Mouse (Mus musculus) mature B cell (primary cell): ENCODE data around the gene Nfib.

ENCODE experiments used
- in situ Hi-C: fragments of 300-500 bp; cut with MboI; formaldehyde crosslinking; loops from 2 replicates; pipeline ENCODE4 v1.14.3; 2019

Nfib gene

DNA sequence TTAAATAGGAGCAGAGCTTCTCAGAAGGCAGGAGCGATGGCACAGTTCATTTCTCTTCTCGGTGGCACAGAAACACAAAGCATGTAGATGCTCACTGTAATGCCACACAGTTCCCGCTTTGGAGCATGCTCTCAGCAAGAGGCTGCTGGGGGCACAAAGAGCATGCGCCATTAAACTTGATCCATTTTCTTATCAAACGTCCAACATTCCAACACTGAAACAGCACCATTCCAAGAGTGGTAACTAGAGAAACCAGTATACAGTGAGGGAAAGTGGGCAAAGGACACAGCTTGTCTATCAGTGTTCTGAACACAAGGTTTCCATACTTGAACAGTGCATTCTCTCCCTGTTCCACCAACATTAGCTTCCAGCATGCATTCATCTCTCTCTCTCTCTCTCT lies 206.3 kb downstream of the Nfib start:
- in situ Hi-C loops: no loop called here

DNA sequence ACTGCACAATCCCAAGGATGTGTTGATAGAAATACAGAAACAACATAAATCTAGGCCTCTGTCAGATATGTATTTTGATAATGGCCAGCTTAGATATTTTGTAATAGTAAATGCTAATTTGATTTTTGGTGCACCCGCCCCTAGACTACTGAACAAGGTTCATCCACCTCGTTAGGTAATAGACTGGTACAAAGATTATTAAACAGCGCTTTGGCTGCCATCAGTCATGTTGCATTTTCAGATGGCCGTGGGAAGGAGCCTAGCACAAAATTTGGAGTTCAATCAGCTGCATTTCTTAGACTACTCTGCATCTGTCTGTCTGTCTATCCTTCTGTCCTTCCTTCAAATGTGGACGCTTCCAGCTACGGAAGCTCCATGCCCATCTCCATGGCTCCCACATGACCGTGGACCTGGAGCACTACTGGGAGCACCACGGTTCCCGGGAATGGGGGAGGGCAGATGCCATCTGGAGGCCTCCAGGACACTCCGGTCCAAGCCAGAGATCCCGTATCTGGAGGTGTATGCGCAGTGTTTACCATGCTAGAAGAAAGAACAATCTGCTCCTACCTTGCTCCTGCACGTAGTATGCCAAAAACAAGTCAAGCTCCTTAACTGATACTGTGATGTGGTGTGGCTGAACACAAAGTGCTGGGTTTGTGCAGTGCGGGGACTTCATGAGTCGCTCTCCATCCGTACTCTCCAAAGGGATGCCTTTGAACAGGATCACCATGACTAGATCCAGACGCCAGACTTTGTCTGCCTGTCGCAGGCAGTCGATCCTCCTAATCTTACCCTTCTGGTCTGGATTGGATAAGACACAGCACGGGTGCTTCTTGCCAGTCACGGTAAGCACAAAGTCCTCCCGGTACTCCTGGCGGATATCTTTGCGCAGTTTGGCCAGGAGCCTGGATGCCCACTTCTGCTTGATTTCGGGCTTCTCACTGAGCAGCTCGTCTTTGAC lies 207.6 kb downstream of the Nfib start:
- in situ Hi-C loops: no loop called here

DNA sequence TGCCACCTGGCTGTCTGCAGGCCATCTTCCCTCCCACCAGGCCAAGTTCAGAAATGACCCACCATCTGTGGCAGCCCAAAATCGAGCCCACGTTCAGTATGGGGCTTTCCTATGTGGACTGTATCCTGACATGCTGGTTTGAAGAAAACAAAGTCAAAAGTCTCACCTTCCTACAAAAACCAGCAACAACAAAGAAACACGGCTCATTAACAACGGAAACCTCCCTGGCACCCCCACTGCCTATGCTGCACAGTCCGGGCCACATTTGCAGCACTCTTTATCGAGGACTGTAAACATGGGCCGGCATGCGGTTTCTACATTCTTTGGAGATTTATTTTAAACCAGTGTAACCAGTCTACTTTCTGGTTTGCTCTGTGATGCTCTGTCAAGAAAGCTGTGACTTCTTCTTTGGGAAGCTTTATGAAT lies 208.4 kb downstream of the Nfib start:
- in situ Hi-C loops: no loop called here

DNA sequence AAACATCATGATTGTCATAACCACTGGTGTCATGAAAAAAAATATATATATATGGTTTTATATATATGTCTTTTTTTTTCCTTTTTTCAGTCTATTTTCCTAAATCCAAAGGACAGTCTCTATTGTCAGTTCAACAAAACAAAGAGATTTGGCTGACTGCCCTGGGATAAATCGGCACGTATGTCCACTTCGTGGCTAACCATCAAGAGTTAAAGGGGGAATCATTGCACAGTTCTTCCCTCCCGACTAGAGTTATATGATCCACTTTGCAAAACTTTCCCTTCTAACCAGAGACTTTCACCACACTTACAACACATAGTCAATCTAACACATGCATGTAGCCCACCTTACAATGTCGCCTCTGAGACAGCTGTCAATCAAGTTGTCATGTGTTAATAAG lies 209.2 kb downstream of the Nfib start:
- in situ Hi-C loops: no loop called here

DNA sequence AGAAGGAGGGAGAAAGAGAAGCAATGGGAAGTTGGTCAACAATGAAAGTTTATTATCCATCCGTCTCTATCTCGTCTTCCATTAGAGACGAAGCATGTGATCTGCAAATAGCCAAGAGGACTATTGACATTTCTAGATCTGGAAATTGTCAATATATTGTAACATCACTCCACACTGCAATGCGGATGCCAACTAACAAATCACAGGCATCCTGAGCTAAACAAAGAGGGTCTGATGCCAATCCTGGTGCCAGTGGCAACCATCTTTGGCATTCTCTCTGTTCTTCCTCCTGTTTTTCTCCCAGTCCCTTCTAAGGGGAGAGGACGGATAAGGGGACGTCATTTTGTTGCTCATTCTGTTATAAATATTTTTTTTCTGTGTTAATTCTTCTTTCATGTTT lies 209.9 kb downstream of the Nfib start:
- in situ Hi-C loops: no loop called here

DNA sequence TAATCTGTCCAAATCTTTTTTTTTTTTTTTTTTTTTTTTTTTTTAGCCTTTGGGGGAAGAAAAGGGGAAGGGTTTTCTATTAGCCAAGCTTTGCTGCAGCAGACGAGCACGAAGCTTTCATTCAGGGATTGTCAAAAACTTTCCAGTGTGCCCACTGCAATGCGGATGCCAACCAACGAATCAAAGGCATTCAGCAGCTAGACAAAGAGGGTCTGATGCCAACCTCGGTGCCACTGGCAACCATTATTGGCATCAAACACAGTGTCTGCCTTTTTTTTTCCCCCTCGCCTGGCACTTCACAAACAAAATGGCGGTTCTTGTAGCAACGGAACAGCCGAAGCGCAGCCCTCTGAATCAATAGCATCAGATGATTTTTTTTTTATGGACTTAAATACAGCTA lies 210.7 kb downstream of the Nfib start:
- in situ Hi-C loops: no loop called here

DNA sequence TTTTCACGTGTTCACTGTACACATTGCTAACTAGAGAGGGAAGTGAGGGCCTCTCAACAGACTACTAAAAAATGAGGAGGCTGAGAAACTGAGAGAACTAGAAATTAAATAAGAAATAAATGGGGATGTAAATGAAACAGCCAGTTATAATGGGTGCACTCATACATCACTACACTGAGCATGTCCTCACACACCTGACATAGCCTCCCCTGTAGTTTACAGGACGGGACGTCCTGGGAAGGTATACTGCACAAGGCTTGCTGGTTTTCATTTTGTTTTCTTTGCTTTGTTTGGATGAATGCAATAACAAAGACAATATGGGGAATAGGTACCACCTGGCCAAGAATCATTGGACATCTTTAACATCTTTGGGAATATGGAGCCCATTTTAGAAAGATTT lies 211.1 kb downstream of the Nfib start:
- in situ Hi-C loops: no loop called here

DNA sequence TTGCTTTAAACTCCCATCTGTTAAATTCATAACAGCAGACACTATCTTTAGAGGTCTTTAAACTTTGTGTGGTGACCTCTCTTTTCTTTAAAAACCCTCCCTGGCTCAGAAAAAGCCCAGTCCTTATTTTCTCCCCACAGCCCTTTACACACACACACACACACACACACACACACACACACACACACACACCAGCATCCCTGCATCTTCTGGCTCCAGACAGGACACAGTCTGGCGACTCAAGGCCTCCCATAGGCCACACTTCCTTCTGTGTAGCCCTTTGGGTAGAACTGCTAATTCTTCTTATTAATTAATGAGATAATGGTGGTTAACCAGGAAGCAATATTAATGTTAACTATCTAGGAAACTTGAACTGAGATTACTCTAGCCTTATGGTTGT lies 211.7 kb downstream of the Nfib start:
- in situ Hi-C loops: no loop called here

DNA sequence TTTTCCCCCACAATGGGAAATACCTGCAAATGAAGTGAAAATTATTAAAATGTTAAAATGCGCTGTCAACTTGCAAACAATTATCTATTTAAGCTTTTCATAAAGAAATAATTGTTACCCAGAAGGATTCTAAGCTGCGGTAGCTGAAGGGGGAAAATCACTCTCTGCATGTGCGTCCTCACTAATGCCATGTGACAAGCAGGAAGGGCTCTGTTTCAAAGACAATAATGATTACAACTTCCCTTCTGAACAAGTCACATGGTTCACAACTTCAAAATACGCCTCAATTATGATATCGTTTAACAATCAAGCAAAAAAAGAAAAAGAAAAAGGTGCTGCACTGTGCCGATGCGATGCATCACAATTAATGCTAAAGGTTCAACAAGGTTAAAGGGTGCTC lies 212.2 kb downstream of the Nfib start:
- in situ Hi-C loops: no loop called here

DNA sequence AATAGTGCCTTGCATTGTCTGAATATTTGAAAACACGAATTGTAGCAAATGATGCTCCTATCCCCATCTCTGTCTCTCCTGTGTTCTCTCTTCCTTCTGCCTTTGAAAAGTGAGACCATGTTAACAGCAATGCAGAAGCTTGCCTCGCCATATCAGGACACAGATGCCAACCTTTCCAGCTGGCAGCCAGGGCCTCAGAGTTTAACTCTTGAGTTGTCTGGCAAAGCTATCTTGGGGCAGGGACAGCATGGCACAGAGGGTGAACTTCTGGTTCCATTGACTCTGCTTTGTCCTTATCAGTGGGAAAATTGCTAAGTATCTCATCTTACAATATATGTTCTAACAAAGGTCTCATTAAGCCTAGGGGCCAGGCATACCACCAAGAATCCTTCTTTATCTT lies 212.8 kb downstream of the Nfib start:
- in situ Hi-C loops: no loop called here

DNA sequence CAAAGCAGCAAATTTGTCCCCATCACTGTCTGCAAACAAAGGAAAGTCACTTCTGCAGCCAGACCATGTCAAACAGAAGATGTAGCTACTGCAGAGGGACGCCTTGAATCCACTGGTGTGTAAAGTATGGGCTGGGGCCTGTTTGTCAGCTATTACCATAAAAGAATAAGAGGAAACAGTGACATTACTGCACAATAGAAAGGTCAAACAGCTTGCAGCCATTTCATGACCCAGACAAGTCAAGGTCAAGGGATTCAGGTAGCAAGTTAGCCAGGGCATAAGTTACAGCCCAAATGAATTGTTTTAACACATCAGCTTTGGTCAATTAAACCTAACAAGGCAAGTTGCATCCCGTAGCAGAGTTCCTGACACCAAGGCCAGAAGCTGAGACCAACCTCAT lies 215.6 kb downstream of the Nfib start:
- in situ Hi-C loops: no loop called here

DNA sequence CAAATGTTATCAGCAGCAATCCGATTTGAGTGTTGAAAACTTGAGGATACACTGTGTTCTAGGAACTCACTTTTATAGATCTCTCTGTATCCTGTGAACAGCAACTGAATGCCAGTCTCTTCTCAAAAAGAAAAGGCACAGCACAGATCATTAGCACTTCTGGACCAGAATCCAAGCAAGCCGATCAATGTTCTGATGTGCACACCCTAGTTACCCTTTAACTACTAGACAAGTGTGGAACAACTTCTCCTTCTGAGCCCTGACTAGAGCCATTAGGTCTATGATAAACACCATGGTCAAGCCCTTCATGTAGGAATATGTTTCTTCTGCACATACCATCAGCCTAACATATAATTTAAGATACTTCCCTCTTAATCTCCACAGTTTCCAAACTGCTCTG lies 219.6 kb downstream of the Nfib start:
- in situ Hi-C loops: no loop called here

DNA sequence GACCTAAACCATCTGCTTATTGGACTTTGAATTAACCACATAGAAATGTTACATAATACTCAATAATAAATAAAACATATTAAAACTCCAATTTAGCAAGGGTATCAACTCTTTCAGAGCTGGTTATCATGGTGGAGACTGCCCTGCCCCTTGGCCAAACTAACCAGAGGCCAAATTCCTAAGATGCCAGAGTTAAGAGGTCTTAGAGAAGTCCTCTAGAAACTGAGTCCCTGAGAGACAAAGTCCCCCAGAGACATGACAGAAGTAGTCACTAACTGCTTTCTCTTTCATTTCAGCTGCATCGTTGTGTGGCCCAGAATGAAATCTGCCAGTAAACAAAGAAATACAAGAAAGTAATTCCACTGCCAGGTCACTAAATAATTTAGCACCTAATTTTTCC lies 221.7 kb downstream of the Nfib start:
- in situ Hi-C loops: no loop called here

DNA sequence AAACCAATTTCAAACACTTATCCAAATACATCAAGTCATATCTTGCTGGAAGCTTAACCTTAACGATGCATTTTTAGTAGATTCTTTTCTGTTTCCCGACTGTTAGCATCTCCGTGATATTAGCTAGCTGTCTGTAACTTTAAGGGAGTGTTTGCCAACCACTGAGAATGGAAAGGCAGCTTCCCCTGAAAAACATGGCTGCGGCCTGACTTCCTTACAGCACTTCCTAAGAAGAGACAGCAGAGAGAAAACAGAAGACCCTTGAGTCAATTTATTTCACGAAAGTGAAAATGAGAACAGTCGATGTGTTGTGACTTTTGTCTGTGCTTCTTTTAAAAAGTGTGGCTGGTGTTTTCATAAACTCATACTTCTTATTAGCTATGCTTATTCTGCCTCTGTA lies 222.3 kb downstream of the Nfib start:
- in situ Hi-C loops: no loop called here

DNA sequence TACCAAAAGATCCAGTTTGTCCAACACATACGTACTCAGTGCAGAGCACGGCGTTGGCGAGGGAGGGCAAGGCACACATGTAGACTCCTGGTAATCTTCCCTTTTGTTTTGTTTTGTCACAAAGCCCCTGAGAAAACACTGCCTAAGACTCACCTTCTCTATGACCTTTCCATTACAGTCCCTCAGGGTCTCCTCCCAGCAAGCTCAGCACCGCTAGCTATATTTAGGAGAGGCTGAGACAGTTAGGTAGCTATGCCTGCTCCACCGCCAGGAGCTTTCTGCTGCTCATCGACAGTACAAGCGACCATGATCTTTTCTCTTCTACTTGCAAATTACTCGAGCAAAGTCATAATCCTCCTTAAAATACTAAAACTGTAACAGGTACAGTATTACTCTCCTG lies 224.9 kb downstream of the Nfib start:
- in situ Hi-C loops: no loop called here

DNA sequence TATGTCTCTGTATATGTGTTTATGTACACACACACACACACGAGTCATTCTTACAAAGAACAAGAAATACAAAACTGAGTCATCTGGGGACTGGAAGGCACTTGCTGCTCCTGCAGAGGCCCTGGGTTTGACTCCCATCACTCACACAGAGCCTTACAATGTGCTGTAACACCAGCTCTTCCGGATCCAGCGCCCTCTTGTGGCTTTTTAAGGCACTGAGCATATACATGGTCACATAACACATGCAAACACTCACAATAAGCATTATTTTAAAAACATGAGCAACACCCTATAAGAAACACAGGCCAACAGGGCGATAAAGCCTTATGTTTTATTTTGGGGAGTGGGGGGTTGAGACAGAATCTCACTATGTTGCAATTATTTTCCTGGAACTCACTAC lies 226.2 kb downstream of the Nfib start:
- in situ Hi-C loops: no loop called here

DNA sequence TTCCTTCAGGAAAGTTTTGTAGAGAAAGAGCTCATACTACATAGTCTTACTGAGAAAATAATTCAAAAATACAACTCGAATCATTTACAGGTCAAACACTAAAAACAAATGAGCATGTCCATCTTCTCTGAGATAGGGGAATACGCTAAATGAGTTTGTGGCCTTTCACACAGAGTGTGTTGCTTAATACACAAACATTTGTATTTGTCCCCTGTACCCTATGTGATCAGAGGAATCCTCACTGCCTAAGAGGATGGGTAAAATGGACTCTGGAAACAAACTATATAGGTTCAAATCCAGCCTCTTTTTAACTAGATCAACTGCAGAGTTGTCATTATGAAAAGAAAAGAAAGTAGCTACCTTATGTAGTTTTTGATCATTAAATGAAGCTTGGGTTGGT lies 227.8 kb downstream of the Nfib start:
- in situ Hi-C loops: no loop called here

DNA sequence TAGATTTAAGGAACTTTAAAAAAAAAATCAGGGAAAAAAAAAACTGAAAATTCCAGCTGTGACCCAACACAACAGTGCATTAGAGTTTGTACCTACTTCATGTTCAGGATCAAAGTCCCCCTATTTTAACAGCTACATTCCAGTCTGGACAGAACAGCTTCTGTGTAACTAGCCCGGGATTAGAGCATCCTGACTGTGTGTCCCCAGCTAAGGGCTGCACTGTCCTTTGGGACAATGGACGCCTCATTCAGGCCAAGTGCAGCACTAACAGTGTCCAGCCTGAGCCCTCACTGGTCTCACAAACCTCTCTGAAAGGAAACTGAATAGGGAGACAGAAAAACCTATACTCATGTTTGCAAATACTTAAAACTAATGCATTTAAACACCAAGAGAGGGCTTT lies 229.1 kb downstream of the Nfib start:
- in situ Hi-C loops: no loop called here

DNA sequence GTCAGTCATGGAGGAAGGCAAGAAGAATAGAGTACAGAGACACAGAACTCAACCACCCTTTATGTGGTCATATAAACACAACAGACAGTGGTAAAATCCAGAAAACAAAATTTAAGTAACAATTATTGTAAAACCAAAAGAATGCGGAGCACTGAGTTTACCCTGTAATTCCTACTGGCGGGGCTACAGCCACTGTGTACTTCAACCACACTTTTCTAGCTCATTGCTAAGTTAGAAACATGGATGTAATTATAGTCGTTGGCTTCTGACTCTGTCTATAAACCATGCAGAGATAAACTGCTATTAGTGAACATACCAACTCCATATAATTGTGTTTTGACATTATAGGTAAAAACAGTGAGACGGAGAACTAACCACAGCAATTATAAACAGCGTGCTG lies 231.2 kb downstream of the Nfib start:
- in situ Hi-C loops: no loop called here

DNA sequence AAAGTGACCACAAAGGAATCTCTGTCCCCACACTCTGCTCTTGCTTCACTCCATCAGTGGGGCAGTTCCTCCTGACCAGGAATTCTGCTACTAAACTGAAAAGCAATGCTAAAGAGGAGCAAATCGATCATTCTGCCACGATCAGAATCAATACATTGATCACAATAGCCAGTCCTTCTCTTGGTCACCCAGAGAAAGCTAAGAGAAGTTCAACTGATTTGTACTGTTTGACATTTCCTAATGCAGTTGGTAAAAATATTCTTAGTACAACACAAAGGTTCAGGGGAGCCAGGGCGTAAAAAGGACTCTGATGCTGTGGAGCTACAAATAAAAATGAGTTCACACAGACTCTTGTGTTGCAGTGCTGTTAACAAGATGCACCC lies 234.6 kb downstream of the Nfib start:
- in situ Hi-C loops: no loop called here

DNA sequence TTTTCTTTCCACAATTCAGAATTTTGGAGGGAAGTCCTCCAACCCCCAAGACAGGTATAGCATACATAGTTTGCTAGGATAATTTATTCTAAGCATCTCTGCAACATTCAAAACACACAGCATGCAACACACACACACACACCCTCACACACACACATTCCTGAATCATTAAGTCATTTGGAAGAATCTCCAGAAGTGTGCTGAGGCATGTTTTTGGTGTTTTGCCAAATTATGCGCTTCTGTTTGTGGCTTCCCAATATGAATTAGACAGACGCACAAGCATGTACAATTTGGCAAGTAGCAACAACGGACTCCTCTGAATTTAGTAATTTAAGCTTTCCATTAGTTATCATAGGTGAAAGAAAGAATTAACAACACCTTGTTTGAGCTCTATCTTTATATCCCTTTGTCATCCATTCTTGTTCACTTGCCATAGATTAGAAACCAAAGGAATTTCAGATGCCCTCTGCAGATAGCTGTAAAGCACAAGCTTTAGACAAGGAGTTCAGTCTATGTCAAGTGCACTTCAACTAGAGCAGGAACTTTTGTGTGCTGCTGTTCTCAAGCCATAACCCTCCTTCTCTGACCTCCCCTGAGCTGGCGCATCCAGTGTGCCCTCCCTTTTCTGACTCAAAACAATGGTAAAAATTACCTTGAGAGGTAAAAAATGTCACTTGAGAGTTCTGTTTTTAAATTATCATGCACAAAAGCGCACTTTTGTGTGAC lies 235.2 kb downstream of the Nfib start:
- in situ Hi-C loops: no loop called here

DNA sequence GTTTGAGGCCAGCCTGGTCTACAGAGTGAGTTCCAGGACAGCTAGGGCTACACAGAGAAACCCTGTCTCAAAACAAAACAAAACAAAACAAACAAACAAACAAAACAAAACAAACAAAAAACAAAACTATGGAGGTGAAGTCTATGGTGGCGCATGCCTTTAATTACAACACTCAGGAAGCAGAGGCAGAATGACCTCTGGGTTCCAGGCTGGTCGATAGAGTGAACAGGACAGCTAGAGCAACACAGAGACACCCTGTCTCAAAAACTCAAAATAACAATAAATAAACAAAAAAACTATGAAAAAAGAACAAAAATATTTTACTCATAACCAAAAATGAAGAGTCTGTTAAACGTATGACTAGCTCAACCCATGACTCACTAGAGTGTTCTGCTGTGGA lies 236.6 kb downstream of the Nfib start:
- in situ Hi-C loops: no loop called here

DNA sequence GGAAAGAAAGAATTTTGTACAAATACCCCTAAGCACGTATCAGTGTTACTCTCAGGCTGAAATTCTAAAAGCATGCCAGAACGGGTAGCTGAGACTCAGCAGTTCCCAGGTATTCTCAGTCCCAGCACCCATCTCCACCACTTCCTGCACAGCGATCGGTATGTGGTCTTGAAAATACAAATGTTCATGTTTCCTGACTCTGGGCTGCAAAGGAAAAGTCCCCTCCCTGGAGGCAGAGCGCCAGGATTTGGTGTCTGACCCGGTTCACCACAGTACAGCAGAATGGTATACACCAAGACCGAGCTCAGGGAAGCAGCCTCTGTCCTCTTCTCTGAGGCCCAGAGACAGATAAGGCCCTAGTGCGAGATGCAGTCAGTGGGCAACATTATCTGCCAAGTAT lies 238.8 kb downstream of the Nfib start:
- in situ Hi-C loops: no loop called here
